Mouse (Mus musculus): ENCODE results near the gene Casp2.

DNA sequence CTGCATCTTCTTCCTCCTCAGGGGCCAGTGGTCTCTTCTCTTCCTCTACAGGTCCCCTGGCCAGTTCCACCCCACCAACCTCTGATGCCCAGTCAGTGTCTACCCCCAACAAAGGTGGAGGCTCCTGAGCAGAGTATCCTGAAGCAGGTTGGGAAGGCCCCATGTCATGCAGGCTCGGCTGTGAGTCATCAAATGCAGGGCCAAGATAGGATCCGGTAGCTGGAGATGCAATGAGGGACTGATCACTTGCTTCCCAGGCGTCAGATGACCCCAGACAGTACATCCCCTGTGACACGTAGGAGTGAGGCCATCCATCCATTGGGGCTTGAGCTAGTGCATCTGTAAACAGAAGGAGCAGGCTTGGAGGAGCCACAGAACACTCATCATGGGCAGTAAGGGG lies 53.5 kb downstream of the Casp2 start:
- TF ChIP-seq POLR2A (IDR thresholded peaks at IDR 0.05; ENCODE audit: insufficient read length, low read depth) (no peak), SRF (IDR thresholded peaks at IDR 0.05; ENCODE audit: control insufficient read depth, insufficient read length, low read depth) (no peak), TCF12 (IDR thresholded peaks at IDR 0.05; ENCODE audit: insufficient read depth, poor library complexity, severe bottlenecking) (no peak), MYOD1 (IDR thresholded peaks at IDR 0.05; ENCODE audit: control insufficient read depth in 1 of 3, insufficient read length in 2 of 3, low read depth in 2 of 3) (no peak), POLR2AphosphoS2 (IDR thresholded peaks at IDR 0.05; ENCODE audit: insufficient read length, low read depth) (no peak), E2F4 (IDR thresholded peaks at IDR 0.05; ENCODE audit: insufficient read depth) (no peak)
